Mouse (Mus musculus) erythroblast, embryonic 14.5 days (primary cell): ENCODE results near the gene Serpina1f.

Experiments used
- GATA1 ChIP-seq: IDR thresholded peaks from 2 replicates; pipeline ENCODE4 v1.6.1; 2012; ENCODE audit warnings: low read length, inconsistent platforms, mixed read lengths
- TAL1 ChIP-seq: IDR thresholded peaks from 3 replicates; pipeline ENCODE4 v1.6.1; 2012; ENCODE audit warnings: low read length, inconsistent platforms, mixed read lengths

DNA sequence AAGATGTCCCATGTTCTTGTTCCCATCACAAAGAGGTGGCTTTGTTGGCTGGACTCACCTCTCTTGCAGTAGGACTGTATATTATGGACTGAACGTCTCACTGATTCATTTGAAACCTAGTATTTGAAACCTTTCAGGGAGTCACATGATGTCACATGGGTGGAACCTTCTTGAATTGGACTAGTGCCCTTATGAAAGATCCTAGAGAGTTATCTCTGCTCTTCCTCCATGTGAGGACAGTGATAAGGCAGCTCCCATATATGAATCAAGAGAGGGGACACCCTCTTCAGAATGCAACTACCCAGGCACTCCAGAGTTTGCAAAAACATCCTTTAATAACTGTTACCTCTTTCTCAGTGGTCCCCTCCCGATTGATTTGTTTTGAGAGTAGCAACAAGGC, 49.0 kb downstream of the Serpina1f start:
- no peak for TF ChIP-seq TAL1
- no peak for TF ChIP-seq GATA1
